Mouse (Mus musculus): Measurements from ENCODE around the gene Adamts9.

Adamts9 gene

GRCm38 (mm10) chr6:92943057-92943781 is at the start of gene Adamts9:
Gene Adamts9, minus strand, starts transcription at chr6:92943492.
- DNase-seq (ENCODE audit: extremely low read depth, low read depth) = no peak

GRCm38 (mm10) chr6:92991616-92992015 is 48.3 kb upstream of the Adamts9 start:
- DNase-seq (ENCODE audit: extremely low read depth, low read depth) = no peak

- no peak for DNase-seq (ENCODE audit: extremely low read depth, low read depth)
Measured at GRCm38 (mm10) chr6:92988620-92988998, 45.3 kb upstream of the Adamts9 start.

GRCm38 (mm10) chr6:92987846-92988619 is 44.7 kb upstream of the Adamts9 start:
- no peak for DNase-seq (ENCODE audit: extremely low read depth, low read depth)

- DNase-seq (ENCODE audit: extremely low read depth, low read depth) = no peak
Measured at GRCm38 (mm10) chr6:92987366-92987765, 44.1 kb upstream of the Adamts9 start.

GRCm38 (mm10) chr6:92983421-92983820 is 40.1 kb upstream of the Adamts9 start:
- no peak for DNase-seq (ENCODE audit: extremely low read depth, low read depth)

GRCm38 (mm10) chr6:92981451-92982186 is 38.3 kb upstream of the Adamts9 start:
- DNase-seq (ENCODE audit: extremely low read depth, low read depth) = no peak

GRCm38 (mm10) chr6:92973340-92973739 is 30.0 kb upstream of the Adamts9 start:
- no peak for DNase-seq (ENCODE audit: extremely low read depth, low read depth)

GRCm38 (mm10) chr6:92968718-92969117 is 25.4 kb upstream of the Adamts9 start:
- no peak for DNase-seq (ENCODE audit: extremely low read depth, low read depth)

GRCm38 (mm10) chr6:92968216-92968615 is 24.9 kb upstream of the Adamts9 start:
- DNase-seq (ENCODE audit: extremely low read depth, low read depth) = no peak

GRCm38 (mm10) chr6:92962966-92963365 is 19.7 kb upstream of the Adamts9 start:
- DNase-seq (ENCODE audit: extremely low read depth, low read depth) = no peak

GRCm38 (mm10) chr6:92960997-92961396 is 17.7 kb upstream of the Adamts9 start:
- DNase-seq (ENCODE audit: extremely low read depth, low read depth) = no peak

GRCm38 (mm10) chr6:92959416-92959815 is 16.1 kb upstream of the Adamts9 start:
- DNase-seq (ENCODE audit: extremely low read depth, low read depth) = no peak

GRCm38 (mm10) chr6:92947337-92948042 is 4.2 kb upstream of the Adamts9 start:
- DNase-seq (ENCODE audit: extremely low read depth, low read depth) = no peak

GRCm38 (mm10) chr6:92944711-92945110 is 1.4 kb upstream of the Adamts9 start:
- DNase-seq (ENCODE audit: extremely low read depth, low read depth) = no peak

GRCm38 (mm10) chr6:92944048-92944685 is 875 bp upstream of the Adamts9 start:
- DNase-seq (ENCODE audit: extremely low read depth, low read depth) = no peak

- no peak for DNase-seq (ENCODE audit: extremely low read depth, low read depth)
Measured at GRCm38 (mm10) chr6:92941756-92942420, 1.4 kb downstream of the Adamts9 start.

GRCm38 (mm10) chr6:92941281-92941731 is 2.0 kb downstream of the Adamts9 start:
- no peak for DNase-seq (ENCODE audit: extremely low read depth, low read depth)

GRCm38 (mm10) chr6:92940191-92941131 is 2.8 kb downstream of the Adamts9 start:
- DNase-seq (ENCODE audit: extremely low read depth, low read depth) = no peak

Measured in MEL-GATA-1-ER (cell line).